Mouse (Mus musculus): ENCODE measurements at regions not wholly inside any gene's neighbourhood (a gene's known extent, or its start where the extent isn't known, plus 50 kb on each side); places are given as distances from the start of the nearest gene placed in this dataset.

- DNase-seq: no peak
Observed at GRCm38 (mm10) chr15:93766981-93767380, 171.3 kb upstream of the Prickle1 start.

GRCm38 (mm10) chr15:93763047-93763446 lies 167.4 kb upstream of the Prickle1 start:
- DNase-seq: no peak

GRCm38 (mm10) chr15:93758204-93758836 lies 162.6 kb upstream of the Prickle1 start:
- DNase-seq: peak; percentile 53

GRCm38 (mm10) chr15:93755989-93756388 lies 160.3 kb upstream of the Prickle1 start:
- DNase-seq: no peak

GRCm38 (mm10) chr15:93751817-93752216 lies 156.1 kb upstream of the Prickle1 start:
- DNase-seq: no peak

GRCm38 (mm10) chr15:93750953-93751352 lies 155.3 kb upstream of the Prickle1 start:
- peak; percentile 59 for DNase-seq

- DNase-seq: no peak
Observed at GRCm38 (mm10) chr15:93744191-93744945, 148.7 kb upstream of the Prickle1 start.

- no peak for DNase-seq
Observed at GRCm38 (mm10) chr15:93733731-93734510, 138.2 kb upstream of the Prickle1 start.

GRCm38 (mm10) chr15:93732825-93733224 lies 137.1 kb upstream of the Prickle1 start:
- no peak for DNase-seq

- DNase-seq: no peak
Observed at GRCm38 (mm10) chr15:93731161-93731560, 135.5 kb upstream of the Prickle1 start.

GRCm38 (mm10) chr15:93715443-93715842 lies 119.8 kb upstream of the Prickle1 start:
- DNase-seq: no peak

- DNase-seq: peak; percentile 92
Observed at GRCm38 (mm10) chr15:93713428-93713827, 117.7 kb upstream of the Prickle1 start.

GRCm38 (mm10) chr15:93712594-93712993 lies 116.9 kb upstream of the Prickle1 start:
- DNase-seq: peak; percentile 42

GRCm38 (mm10) chr15:93711150-93711784 lies 115.6 kb upstream of the Prickle1 start:
- peak; percentile 27 for DNase-seq

GRCm38 (mm10) chr15:93710493-93711149 lies 114.9 kb upstream of the Prickle1 start:
- DNase-seq: peak; percentile 27

- no peak for DNase-seq
Observed at GRCm38 (mm10) chr15:93706366-93706930, 110.8 kb upstream of the Prickle1 start.

GRCm38 (mm10) chr15:93705651-93706050 lies 110.0 kb upstream of the Prickle1 start:
- no peak for DNase-seq

- no peak for DNase-seq
Observed at GRCm38 (mm10) chr15:93705109-93705508, 109.4 kb upstream of the Prickle1 start.

GRCm38 (mm10) chr15:93701017-93701416 lies 105.3 kb upstream of the Prickle1 start:
- DNase-seq: no peak

GRCm38 (mm10) chr15:93699971-93700370 lies 104.3 kb upstream of the Prickle1 start:
- peak; percentile 59 for DNase-seq

- no peak for DNase-seq
Observed at GRCm38 (mm10) chr15:93698182-93698822, 102.6 kb upstream of the Prickle1 start.

GRCm38 (mm10) chr15:93690717-93691116 lies 95.0 kb upstream of the Prickle1 start:
- no peak for DNase-seq
